Mouse (Mus musculus) brain, embryonic 14.5 days (tissue): ENCODE data around the gene Smim24.

ENCODE experiments used
- CTCF ChIP-seq: fragments of 200-500 bp; IDR thresholded peaks from 2 replicates; pipeline ENCODE4 v1.5.1; 2012; ENCODE audit warnings: inconsistent platforms, mild to moderate bottlenecking, moderate library complexity, borderline replicate concordance; ENCODE audit not compliant: insufficient read depth, insufficient read length; ENCODE audit errors: extremely low read depth
- POLR2A ChIP-seq: fragments of 200-500 bp; IDR thresholded peaks from 2 replicates; pipeline ENCODE4 v1.6.1; 2012; ENCODE audit warnings: mild to moderate bottlenecking, inconsistent platforms, borderline replicate concordance; ENCODE audit not compliant: poor library complexity, insufficient read depth, insufficient read length, severe bottlenecking; ENCODE audit errors: extremely low read depth

GRCm38 (mm10) chr10:81405588-81406201 lies 12.8 kb downstream of the Smim24 start:
- TF ChIP-seq POLR2A (no peak), CTCF (peak; percentile 66)
